Mouse (Mus musculus): Measurements from ENCODE around the gene Pno1. TPM values are rescaled to one million over a fixed set of nuclear protein-coding genes. Genes with fewer than 3 reads are reported as not detected.

Gene Pno1
- polyA plus RNA-seq, 1 experiment from 2014 or later = 44.6 TPM

- ATAC-seq (ENCODE audit: low FRiP score, low read depth) = no peak
- Histone ChIP-seq H3K36me3 (no peaks in the 10 kb centered on the region), H3K4me3 (no peak overlapping the region), H3K27ac (replicated peaks) (no peak overlapping the region), H3K27me3 (no peaks in the 10 kb centered on the region), H3K4me1 (replicated peaks) (peaks cover 20% of the 10 kb centered on the region; the same call in 1 of the 2 replicates), H3K9ac (no peak overlapping the region), H3K4me2 (no peak overlapping the region), H3K9me3 (no peaks in the 10 kb centered on the region)
- 97% methylated on average over 1 of the region's 1 CpGs for WGBS
Measured at GRCm38 (mm10) chr11:17170938-17171729, 40.2 kb downstream of the Pno1 start.

GRCm38 (mm10) chr11:17169262-17169661 lies 42.1 kb downstream of the Pno1 start:
- Histone ChIP-seq H3K4me1 (replicated peaks) (peaks cover 25% of the 10 kb centered on the region), H3K27me3 (no peaks in the 10 kb centered on the region), H3K4me3 (no peak overlapping the region), H3K36me3 (no peaks in the 10 kb centered on the region), H3K27ac (replicated peaks) (no peak overlapping the region), H3K9ac (no peak overlapping the region), H3K4me2 (no peak overlapping the region), H3K9me3 (no peaks in the 10 kb centered on the region)
- WGBS = 79% methylated on average over 2 of the region's 2 CpGs
- ATAC-seq (ENCODE audit: low FRiP score, low read depth) = no peak

GRCm38 (mm10) chr11:17166627-17167026 lies 44.7 kb downstream of the Pno1 start:
- no peaks in the 10 kb centered on the region for H3K9me3 ChIP-seq
- H3K4me2 ChIP-seq = no peak overlapping the region
- no peak overlapping the region for H3K27ac ChIP-seq (replicated peaks)
- H3K27me3 ChIP-seq = no peaks in the 10 kb centered on the region
- 88% methylated on average over 7 of the region's 7 CpGs for WGBS
- H3K36me3 ChIP-seq = no peaks in the 10 kb centered on the region
- H3K9ac ChIP-seq = no peak overlapping the region
- peaks cover 47% of the 10 kb centered on the region for H3K4me1 ChIP-seq (replicated peaks)
- H3K4me3 ChIP-seq = no peak overlapping the region
- ATAC-seq (ENCODE audit: low FRiP score, low read depth) = no peak

- Histone ChIP-seq H3K4me3 (no peak overlapping the region), H3K36me3 (no peaks in the 10 kb centered on the region), H3K9ac (no peak overlapping the region), H3K27ac (replicated peaks) (no peak overlapping the region), H3K4me1 (replicated peaks) (peaks cover 51% of the 10 kb centered on the region), H3K4me2 (no peak overlapping the region), H3K9me3 (no peaks in the 10 kb centered on the region), H3K27me3 (no peaks in the 10 kb centered on the region)
- WGBS = 67% methylated on average over 1 of the region's 1 CpGs
- ATAC-seq (ENCODE audit: low FRiP score, low read depth) = no peak
Measured at GRCm38 (mm10) chr11:17163956-17164355, 47.4 kb downstream of the Pno1 start.

DNA sequence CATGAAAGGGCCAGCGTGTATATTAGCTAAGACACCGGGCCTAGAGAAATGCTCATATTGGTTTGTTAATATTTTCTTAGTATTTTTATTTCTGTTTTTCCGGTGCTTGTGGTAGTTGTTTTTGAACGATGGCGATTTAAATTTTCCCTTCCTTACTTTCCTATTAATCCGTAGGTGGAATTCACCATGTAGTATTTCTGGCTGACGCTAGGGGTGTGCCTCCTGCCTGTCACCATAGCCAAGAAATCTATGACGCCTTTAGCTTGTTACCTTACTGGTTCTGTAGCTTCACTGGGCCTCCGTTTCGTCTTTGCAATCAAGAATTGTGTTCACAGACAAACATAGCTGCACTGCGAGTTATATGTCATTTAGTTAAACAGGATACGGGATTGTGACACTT lies 51.1 kb downstream of the Pno1 start:
- WGBS = 1% methylated on average over 12 of the region's 12 CpGs
- H3K4me1 ChIP-seq (replicated peaks) = peaks cover 40% of the 10 kb centered on the region
- peak overlapping the region; percentile 100 for H3K4me3 ChIP-seq
- H3K27me3 ChIP-seq = no peaks in the 10 kb centered on the region
- H3K9me3 ChIP-seq = no peaks in the 10 kb centered on the region
- peak overlapping the region; percentile 76 for H3K4me2 ChIP-seq
- H3K9ac ChIP-seq = peak overlapping the region; percentile 100
- ATAC-seq (ENCODE audit: low FRiP score, low read depth) = no peak
- no peaks in the 10 kb centered on the region for H3K36me3 ChIP-seq
- H3K27ac ChIP-seq (replicated peaks) = peak overlapping the region; percentile 98

DNA sequence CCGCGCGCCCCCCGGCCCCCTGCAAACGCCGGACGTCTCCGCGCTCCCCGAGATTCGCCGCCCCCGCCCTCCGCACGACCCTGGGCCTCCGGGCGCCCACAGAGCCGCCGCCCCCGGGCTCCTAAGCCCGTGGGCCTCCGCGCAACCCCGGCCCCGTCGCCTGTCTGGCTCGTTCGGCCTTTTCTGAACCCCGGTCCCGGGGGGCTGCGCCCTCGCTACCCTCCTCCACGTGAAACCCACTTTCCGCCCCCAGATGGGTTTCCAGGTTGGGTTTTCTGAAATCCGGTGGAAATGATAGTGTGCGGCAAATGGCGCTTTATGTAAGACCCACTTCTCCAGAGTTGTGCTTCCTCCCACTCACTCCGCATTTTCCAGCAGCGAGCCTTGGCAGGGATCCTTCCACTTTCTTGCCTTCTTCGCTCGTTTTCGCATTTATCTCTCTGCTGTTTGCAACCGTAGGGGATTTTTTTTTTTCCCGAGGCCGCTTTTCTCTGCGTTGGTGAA lies 51.6 kb downstream of the Pno1 start:
- Histone ChIP-seq H3K4me2 (peak overlapping the region; percentile 76), H3K4me3 (peak overlapping the region; percentile 100), H3K4me1 (replicated peaks) (peaks cover 40% of the 10 kb centered on the region), H3K9ac (peak overlapping the region; percentile 100), H3K36me3 (no peaks in the 10 kb centered on the region), H3K27me3 (no peaks in the 10 kb centered on the region), H3K9me3 (no peaks in the 10 kb centered on the region), H3K27ac (replicated peaks) (peak overlapping the region; percentile 98)
- WGBS = under 1% methylated on average over 40 of the region's 46 CpGs
- peak; percentile 29 for ATAC-seq (ENCODE audit: low FRiP score, low read depth)

- H3K9me3 ChIP-seq = no peaks in the 10 kb centered on the region
- peak within 1 kb of the TSS; percentile 76 for H3K4me2 ChIP-seq
- ATAC-seq (ENCODE audit: low FRiP score, low read depth) = peak; percentile 97
- under 1% methylated on average over 82 of the region's 89 CpGs for WGBS
- no peaks in the 10 kb centered on the region for H3K27me3 ChIP-seq
- peak within 1 kb of the TSS; percentile 100 for H3K4me3 ChIP-seq
- H3K36me3 ChIP-seq = no peaks in the 10 kb centered on the region
- H3K4me1 ChIP-seq (replicated peaks) = peaks cover 39% of the 10 kb centered on the region
- peak within 1 kb of the TSS; percentile 100 for H3K9ac ChIP-seq
- H3K27ac ChIP-seq (replicated peaks) = peak within 1 kb of the TSS; percentile 98
Measured at GRCm38 (mm10) chr11:17158858-17159737, 52.3 kb downstream of the Pno1 start, which contains the start of gene Ppp3r1. Ppp3r1 (plus strand) TSS chr11:17159263.

Other genes starting within 250 kb of the Pno1 start
- 141 and 154 TPM in 2 replicates for gene Cnrip1, start 160.0 kb downstream of the Pno1 start, polyA plus RNA-seq (2015; fragmentation: Nextera tagmentation; extraction: Ambion mirVana)
- gene Plek, start 159.2 kb downstream of the Pno1 start, polyA plus RNA-seq (2015; fragmentation: Nextera tagmentation; extraction: Ambion mirVana) = 3.4 and 3.8 TPM in 2 replicates
- gene Ppp3r1, start 52.3 kb downstream of the Pno1 start, polyA plus RNA-seq (2015; fragmentation: Nextera tagmentation; extraction: Ambion mirVana) = 219 TPM in 2 replicates
- gene Wdr92, start 29.5 kb downstream of the Pno1 start, polyA plus RNA-seq (2015; fragmentation: Nextera tagmentation; extraction: Ambion mirVana) = 19.3 and 20.8 TPM in 2 replicates
- 142 and 153 TPM in 2 replicates for gene C1d, start 46.0 kb upstream of the Pno1 start, polyA plus RNA-seq (2015; fragmentation: Nextera tagmentation; extraction: Ambion mirVana)

Measured in hindbrain, embryonic 15.5 days (tissue).